Mouse (Mus musculus) hindbrain, embryonic 11.5 days (tissue): ENCODE measurements at regions not wholly inside any gene's neighbourhood (a gene's known extent, or its start where the extent isn't known, plus 50 kb on each side); places are given as distances from the start of the nearest gene placed in this dataset.

Experiments
- ATAC-seq: fragments of 200-750 bp; cut with Nextera tagmentation; 2 replicates; pipeline ENCODE4 v1.8.0; 2017; ENCODE audit warnings: mild to moderate bottlenecking, moderate TSS enrichment, moderate library complexity; ENCODE audit not compliant: low FRiP score
- DNase-seq: peaks from one replicate; pipeline ENCODE4 v3.0.0-alpha.2; 2015; ENCODE audit warnings: low spot score
- H3K27ac ChIP-seq: fragments of 300-500 bp; sonication (generic); 2 replicates; pipeline ENCODE4 v1.5.1; 2014; ENCODE audit warnings: mild to moderate bottlenecking, low read depth, low read length
- H3K27me3 ChIP-seq: fragments of 300-500 bp; sonication (generic); 2 replicates; pipeline ENCODE4 v1.6.1; 2014; ENCODE audit warnings: mild to moderate bottlenecking, low read length, moderate library complexity, mixed read lengths; ENCODE audit not compliant: control insufficient read depth, insufficient read depth
- H3K36me3 ChIP-seq: fragments of 300-500 bp; sonication (generic); 2 replicates; pipeline ENCODE4 v1.6.1; 2014; ENCODE audit warnings: mild to moderate bottlenecking, low read length, moderate library complexity, mixed read lengths; ENCODE audit not compliant: control insufficient read depth, insufficient read depth
- H3K4me1 ChIP-seq: fragments of 300-500 bp; sonication (generic); replicated peaks from 2 replicates; pipeline ENCODE4 v1.6.1; 2014; ENCODE audit warnings: low read length, mixed read lengths; ENCODE audit not compliant: control insufficient read depth, insufficient read depth
- H3K4me2 ChIP-seq: fragments of 300-500 bp; sonication (generic); replicated peaks from 2 replicates; pipeline ENCODE4 v1.6.1; 2014; ENCODE audit warnings: mild to moderate bottlenecking, low read depth, low read length
- H3K4me3 ChIP-seq: fragments of 300-500 bp; sonication (generic); 2 replicates; pipeline ENCODE4 v1.5.1; 2014; ENCODE audit warnings: low read depth, low read length
- H3K9ac ChIP-seq: fragments of 300-500 bp; sonication (generic); 2 replicates; pipeline ENCODE4 v1.6.1; 2014; ENCODE audit warnings: low read depth, low read length
- H3K9me3 ChIP-seq: fragments of 300-500 bp; sonication (generic); 2 replicates; pipeline ENCODE4 v1.6.1; 2016; ENCODE audit warnings: low read length; ENCODE audit not compliant: control insufficient read depth
- WGBS: fragments of 180-500 bp; shearing (Covaris S2); extraction: QIAGEN DNeasy Blood & Tissue Kit; methylation state at CpG from one replicate; pipeline ENCODE4 v1.1.7; 2014; 5-methylcytosine and 5-hydroxymethylcytosine counted together

GRCm38 (mm10) chr4:81565422-81566395 lies 123.1 kb upstream of the Mpdz start:
- H3K4me3 ChIP-seq: no peak overlapping the region
- no peaks in the 10 kb centered on the region for H3K9me3 ChIP-seq
- H3K36me3 ChIP-seq: no peaks in the 10 kb centered on the region
- H3K4me1 ChIP-seq: no peaks in the 10 kb centered on the region
- H3K27me3 ChIP-seq: no peaks in the 10 kb centered on the region
- WGBS: 85% methylated on average over 21 of the region's 21 CpGs
- no peak overlapping the region for H3K27ac ChIP-seq
- ATAC-seq (no peak), DNase-seq (no peak)
- H3K4me2 ChIP-seq: no peak overlapping the region
- H3K9ac ChIP-seq: no peak overlapping the region

DNA sequence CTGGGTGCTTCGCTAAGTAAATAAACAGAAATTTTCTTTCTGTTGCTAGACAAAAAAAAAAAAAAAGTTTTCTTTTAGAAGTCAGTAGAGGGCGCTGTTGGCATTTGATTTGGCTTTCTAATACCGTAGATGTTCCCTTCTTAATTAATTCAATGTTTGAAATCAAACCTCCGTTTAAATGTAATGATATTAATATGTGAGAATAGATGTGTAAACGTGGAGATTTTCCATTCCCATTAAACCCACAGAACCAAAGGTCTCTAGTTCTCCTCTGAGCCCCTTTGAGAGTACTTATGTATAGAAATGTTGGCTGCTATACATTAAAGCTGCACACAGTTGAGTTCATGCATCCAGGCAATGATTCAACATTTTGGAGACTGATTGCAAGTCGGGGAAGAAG lies 121.8 kb upstream of the Mpdz start:
- ATAC-seq: no peak
- DNase-seq: peak; percentile 66
- WGBS: 9% methylated on average over 6 of the region's 6 CpGs
- no peaks in the 10 kb centered on the region for H3K27me3 ChIP-seq
- no peaks in the 10 kb centered on the region for H3K36me3 ChIP-seq
- no peak overlapping the region for H3K9ac ChIP-seq
- no peak overlapping the region for H3K4me2 ChIP-seq
- H3K27ac ChIP-seq: no peak overlapping the region
- no peaks in the 10 kb centered on the region for H3K4me1 ChIP-seq
- H3K9me3 ChIP-seq: no peaks in the 10 kb centered on the region
- no peak overlapping the region for H3K4me3 ChIP-seq

- DNase-seq (no peak), ATAC-seq (no peak)
- H3K27ac ChIP-seq: no peak overlapping the region
- no peaks in the 10 kb centered on the region for H3K27me3 ChIP-seq
- no peaks in the 10 kb centered on the region for H3K9me3 ChIP-seq
- no peak overlapping the region for H3K4me2 ChIP-seq
- H3K4me3 ChIP-seq: no peak overlapping the region
- no peaks in the 10 kb centered on the region for H3K36me3 ChIP-seq
- WGBS: 53% methylated on average over 10 of the region's 10 CpGs
- H3K9ac ChIP-seq: no peak overlapping the region
- no peaks in the 10 kb centered on the region for H3K4me1 ChIP-seq
Observed at GRCm38 (mm10) chr4:81563574-81563973, 121.0 kb upstream of the Mpdz start.

DNA sequence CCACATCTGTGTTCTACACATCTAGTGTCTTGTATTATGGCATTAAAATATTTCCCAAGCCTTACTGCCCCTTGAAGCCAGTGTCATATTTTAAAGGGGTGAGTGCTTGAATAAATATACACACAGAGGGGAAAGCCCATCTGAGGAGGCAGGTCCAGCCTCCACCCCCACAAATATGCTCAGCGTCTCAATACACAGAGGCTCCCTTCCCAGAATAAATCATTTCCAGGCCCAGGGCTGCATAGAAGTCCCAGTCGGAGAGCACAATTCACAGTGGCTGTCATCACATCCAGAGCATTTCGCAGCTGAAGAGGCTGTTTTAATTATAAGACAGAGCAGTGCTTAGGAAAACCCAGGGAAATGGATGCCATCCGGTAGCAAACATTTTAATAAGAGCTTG lies 118.8 kb upstream of the Mpdz start:
- Histone ChIP-seq H3K27ac (no peak overlapping the region), H3K27me3 (no peaks in the 10 kb centered on the region), H3K4me2 (no peak overlapping the region), H3K9me3 (no peaks in the 10 kb centered on the region), H3K4me3 (no peak overlapping the region), H3K4me1 (no peaks in the 10 kb centered on the region), H3K36me3 (no peaks in the 10 kb centered on the region), H3K9ac (no peak overlapping the region)
- DNase-seq (peak; percentile 12), ATAC-seq (no peak; the same call in 1 of the 2 replicates)
- 55% methylated on average over 4 of the region's 4 CpGs for WGBS

- no peak overlapping the region for H3K9ac ChIP-seq
- WGBS: 86% methylated on average over 4 of the region's 4 CpGs
- DNase-seq (no peak), ATAC-seq (no peak)
- H3K4me3 ChIP-seq: no peak overlapping the region
- H3K4me2 ChIP-seq: no peak overlapping the region
- no peaks in the 10 kb centered on the region for H3K36me3 ChIP-seq
- no peaks in the 10 kb centered on the region for H3K9me3 ChIP-seq
- H3K27me3 ChIP-seq: no peaks in the 10 kb centered on the region
- no peak overlapping the region for H3K27ac ChIP-seq
- no peaks in the 10 kb centered on the region for H3K4me1 ChIP-seq
Observed at GRCm38 (mm10) chr4:81550816-81551215, 108.2 kb upstream of the Mpdz start.

DNA sequence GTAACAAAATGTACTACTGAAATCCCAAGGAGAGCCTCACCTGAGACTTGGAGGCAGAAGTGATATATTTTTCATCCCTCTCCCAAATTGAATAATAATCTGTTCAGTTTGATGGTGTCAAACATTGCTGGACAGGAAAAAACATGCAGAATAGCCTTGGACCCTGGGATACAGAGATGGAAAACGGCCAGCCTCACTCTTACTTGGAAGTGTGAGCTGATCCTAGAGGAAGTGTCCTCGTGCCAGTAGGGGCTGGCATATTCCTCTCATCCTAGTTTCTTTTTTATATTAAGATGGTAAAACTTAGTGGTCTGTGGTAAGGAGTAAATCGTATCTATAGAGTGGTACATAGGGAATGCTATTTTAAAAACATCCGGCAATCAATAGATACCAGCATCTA lies 107.6 kb upstream of the Mpdz start:
- no peaks in the 10 kb centered on the region for H3K9me3 ChIP-seq
- no peaks in the 10 kb centered on the region for H3K36me3 ChIP-seq
- H3K9ac ChIP-seq: no peak overlapping the region
- H3K27ac ChIP-seq: no peak overlapping the region
- 88% methylated on average over 4 of the region's 4 CpGs for WGBS
- H3K27me3 ChIP-seq: no peaks in the 10 kb centered on the region
- no peaks in the 10 kb centered on the region for H3K4me1 ChIP-seq
- ATAC-seq: no peak
- no peak for DNase-seq
- no peak overlapping the region for H3K4me2 ChIP-seq
- H3K4me3 ChIP-seq: no peak overlapping the region

GRCm38 (mm10) chr4:81540496-81540895 lies 97.9 kb upstream of the Mpdz start:
- ATAC-seq: no peak
- Histone ChIP-seq H3K27me3 (no peaks in the 10 kb centered on the region), H3K9ac (no peak overlapping the region), H3K9me3 (no peaks in the 10 kb centered on the region), H3K27ac (no peak overlapping the region), H3K4me1 (no peaks in the 10 kb centered on the region), H3K36me3 (no peaks in the 10 kb centered on the region), H3K4me3 (no peak overlapping the region), H3K4me2 (no peak overlapping the region)
- DNase-seq: no peak

- Histone ChIP-seq H3K36me3 (no peaks in the 10 kb centered on the region), H3K9me3 (no peaks in the 10 kb centered on the region), H3K4me2 (no peak overlapping the region), H3K9ac (no peak overlapping the region), H3K27me3 (no peaks in the 10 kb centered on the region), H3K27ac (no peak overlapping the region), H3K4me1 (no peaks in the 10 kb centered on the region), H3K4me3 (no peak overlapping the region)
- WGBS: 83% methylated on average over 3 of the region's 3 CpGs
- no peak for DNase-seq
- ATAC-seq: no peak
Observed at GRCm38 (mm10) chr4:81539551-81539950, 96.9 kb upstream of the Mpdz start.

- no peak for DNase-seq
- Histone ChIP-seq H3K9ac (no peak overlapping the region), H3K4me1 (no peaks in the 10 kb centered on the region), H3K27me3 (no peaks in the 10 kb centered on the region), H3K27ac (no peak overlapping the region), H3K4me2 (no peak overlapping the region), H3K4me3 (no peak overlapping the region), H3K36me3 (no peaks in the 10 kb centered on the region), H3K9me3 (no peaks in the 10 kb centered on the region)
- no peak for ATAC-seq
Observed at GRCm38 (mm10) chr4:81536795-81537194, 94.2 kb upstream of the Mpdz start.
